Mouse (Mus musculus) right cerebral cortex, postnatal 14 days (tissue): ENCODE data around the gene Anapc2.
A peak's percentile ranks its signal among the peaks of the same experiment; 100 is the strongest.

Experiments used
- DNase-seq: peaks from one replicate; pipeline ENCODE4 v3.0.0; 2022

Anapc2 gene

GRCm38 (mm10) chr2:25271827-25272511 lies at the start of gene Anapc2, which contains the start of gene Ssna1:
Anapc2 (plus strand) TSS chr2:25272478.
Ssna1 (minus strand) TSS chr2:25272438.
- DNase-seq: peak; percentile 97

- peak; percentile 77 for DNase-seq
Measured at GRCm38 (mm10) chr2:25223681-25224491, 48.4 kb upstream of the Anapc2 start.

DNA sequence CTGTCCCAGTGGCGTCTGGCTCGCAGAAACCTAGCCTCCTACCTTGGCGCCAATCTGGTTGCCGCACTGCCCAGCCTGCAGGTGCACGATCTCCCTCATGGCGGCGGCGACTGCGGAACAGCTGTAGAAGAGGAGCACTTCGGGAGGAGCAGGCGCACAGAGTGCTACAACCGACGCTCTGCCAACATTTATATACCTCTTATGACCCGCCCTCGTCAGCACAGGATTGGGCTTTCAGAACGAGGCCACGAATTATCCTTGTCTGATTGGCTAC lies 47.8 kb upstream of the Anapc2 start, which contains the start of gene Tubb4b:
TSS of gene Tubb4b (minus strand) at position 211 of the 274 bp plus-strand sequence.
- DNase-seq: no peak

- DNase-seq: peak; percentile 96
Measured at GRCm38 (mm10) chr2:25224766-25225752, 47.2 kb upstream of the Anapc2 start.

GRCm38 (mm10) chr2:25225811-25226379 lies 46.4 kb upstream of the Anapc2 start:
- no peak for DNase-seq

GRCm38 (mm10) chr2:25226864-25227263 lies 45.4 kb upstream of the Anapc2 start:
- DNase-seq: peak; percentile 37

DNA sequence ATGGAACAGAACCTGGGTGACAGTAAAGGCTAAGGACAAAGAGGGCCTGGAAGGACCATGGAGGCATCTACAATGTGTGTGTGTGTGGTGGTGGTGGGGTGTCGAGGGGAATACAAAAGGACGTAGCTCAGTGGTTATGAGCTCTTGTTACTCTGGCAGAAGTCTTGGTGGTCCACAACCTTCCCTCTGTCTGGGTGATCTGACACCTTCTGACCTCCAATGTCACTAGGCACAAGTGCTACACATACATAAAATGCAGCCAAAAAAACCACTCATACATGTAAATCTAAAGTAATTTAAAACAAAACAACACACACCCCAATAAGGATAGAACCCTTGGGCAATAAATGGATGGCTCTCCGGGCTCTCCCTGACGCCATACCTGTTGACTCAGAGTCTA lies 44.9 kb upstream of the Anapc2 start:
- DNase-seq: no peak

- DNase-seq: peak; percentile 84
Measured at GRCm38 (mm10) chr2:25228431-25228889, 43.8 kb upstream of the Anapc2 start.

DNA sequence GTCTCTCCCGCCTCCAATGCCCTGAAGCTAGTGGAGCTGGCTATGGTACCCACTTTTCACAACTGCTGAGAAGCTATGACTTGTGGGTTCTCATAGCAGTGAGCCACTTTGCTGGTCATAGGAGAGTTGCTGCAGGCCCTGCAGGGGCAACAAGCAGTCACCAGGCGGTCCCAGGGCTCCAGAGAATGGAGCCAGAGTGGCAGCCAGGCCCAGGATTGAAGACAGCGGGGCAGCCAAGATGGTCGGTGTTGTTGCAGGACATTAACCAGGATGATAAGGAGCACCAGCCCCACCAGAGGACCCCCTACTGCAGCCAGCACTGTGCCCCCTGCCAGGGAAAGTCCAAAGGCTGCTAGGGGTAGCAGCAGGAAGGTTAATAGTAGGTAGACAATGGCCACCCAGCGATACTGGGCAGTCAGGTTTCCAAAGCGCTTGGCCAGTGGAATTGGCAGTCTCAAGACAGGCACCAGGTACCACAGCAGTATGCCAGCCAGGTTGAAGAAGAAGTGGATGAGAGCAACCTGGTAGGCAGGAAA lies 43.2 kb upstream of the Anapc2 start:
- no peak for DNase-seq

- no peak for DNase-seq
Measured at GRCm38 (mm10) chr2:25229582-25229981, 42.7 kb upstream of the Anapc2 start.

DNA sequence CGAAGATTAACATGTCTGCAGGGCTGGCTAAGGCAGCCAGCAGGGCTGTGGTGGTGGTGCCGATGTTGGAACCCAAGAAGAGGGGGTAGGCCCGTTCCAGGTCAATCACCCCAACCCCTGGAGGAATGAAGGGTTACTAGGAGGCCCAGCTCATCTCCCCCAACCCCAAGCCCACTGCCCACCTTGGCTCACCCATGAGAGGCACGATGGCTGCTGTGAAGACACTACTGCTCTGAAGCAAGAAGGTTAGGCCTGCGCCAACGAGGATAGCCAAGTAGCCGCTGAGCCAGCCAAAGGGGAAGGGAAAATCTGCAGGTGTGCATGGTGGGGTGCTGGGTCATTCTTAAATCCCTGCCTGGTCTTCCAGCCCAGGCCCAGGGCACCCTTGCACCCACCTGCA lies 41.7 kb upstream of the Anapc2 start:
- no peak for DNase-seq

GRCm38 (mm10) chr2:25231038-25231437 lies 41.2 kb upstream of the Anapc2 start:
- no peak for DNase-seq

- no peak for DNase-seq
Measured at GRCm38 (mm10) chr2:25233421-25233820, 38.9 kb upstream of the Anapc2 start.

GRCm38 (mm10) chr2:25234050-25234449 lies 38.2 kb upstream of the Anapc2 start, which contains the start of gene Slc34a3:
Slc34a3 (minus strand) TSS chr2:25234364.
- no peak for DNase-seq

- no peak for DNase-seq
Measured at GRCm38 (mm10) chr2:25234551-25235220, 37.6 kb upstream of the Anapc2 start.

- DNase-seq: no peak
Measured at GRCm38 (mm10) chr2:25236614-25237013, 35.7 kb upstream of the Anapc2 start, which contains the start of gene Rnf224. Rnf224 (minus strand) TSS chr2:25236787.

GRCm38 (mm10) chr2:25237522-25237921 lies 34.8 kb upstream of the Anapc2 start:
- DNase-seq: no peak

DNA sequence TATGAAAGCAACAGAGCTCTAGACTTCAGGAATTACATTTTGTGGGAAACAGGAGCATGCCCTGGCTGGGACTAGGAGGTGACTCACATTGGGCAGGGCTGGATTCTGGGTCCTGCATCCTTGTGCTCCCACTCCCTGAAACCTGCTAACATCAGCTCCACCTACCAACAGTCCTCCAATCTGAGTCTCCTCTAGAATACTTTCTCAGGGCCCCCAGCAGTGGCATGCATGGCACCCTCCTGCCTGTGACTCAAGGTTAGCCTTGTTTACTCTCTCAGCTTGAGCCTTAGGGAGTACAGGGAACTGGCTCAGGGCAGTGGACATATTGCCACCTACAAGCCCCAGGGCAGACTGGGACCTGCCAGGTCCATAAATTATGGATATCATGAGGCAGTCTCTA lies 34.2 kb upstream of the Anapc2 start:
- no peak for DNase-seq

GRCm38 (mm10) chr2:25239766-25240165 lies 32.5 kb upstream of the Anapc2 start:
- DNase-seq: no peak

DNA sequence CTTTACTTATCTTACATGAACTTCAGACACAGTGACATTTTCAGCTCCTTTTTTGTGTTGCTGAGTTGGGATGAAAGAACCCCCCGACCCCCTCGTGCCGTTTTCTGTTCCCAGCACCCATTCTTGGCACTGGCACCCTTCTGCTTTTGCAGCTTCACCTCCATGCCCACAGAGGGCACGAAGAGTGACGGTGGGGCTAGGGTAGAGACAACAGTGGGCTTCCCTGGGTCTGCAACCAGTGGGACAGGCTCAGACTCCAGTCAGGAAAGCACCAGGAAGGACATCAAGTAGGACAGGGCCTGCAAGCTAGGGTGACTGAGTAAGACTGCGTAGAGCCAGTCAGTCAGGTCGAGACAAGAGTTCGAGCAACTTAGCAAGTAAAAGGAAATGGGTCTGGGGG lies 32.0 kb upstream of the Anapc2 start:
- no peak for DNase-seq

- DNase-seq: peak; percentile 68
Measured at GRCm38 (mm10) chr2:25240723-25241437, 31.4 kb upstream of the Anapc2 start.
